Mouse (Mus musculus): ENCODE data around the gene Iqcf6. TPM values are rescaled to one million over a fixed set of nuclear protein-coding genes. Genes with fewer than 3 reads are reported as not detected.

Gene Iqcf6
- total and polyA plus RNA-seq, 2 experiments: not detected

GRCm38 (mm10) chr9:106664856-106665255 lies 38.5 kb downstream of the Iqcf6 start:
- Histone ChIP-seq H3K27me3 (ENCODE audit: control insufficient read depth, insufficient read depth, low read length) (no peaks in the 10 kb centered on the region), H3K36me3 (ENCODE audit: control insufficient read depth, insufficient read depth, low read length) (peaks cover 13% of the 10 kb centered on the region), H3K4me1 (ENCODE audit: control insufficient read depth, insufficient read depth, low read length) (no peaks in the 10 kb centered on the region), H3K9ac (ENCODE audit: low read depth, low read length) (no peak overlapping the region), H3K27ac (replicated peaks; ENCODE audit: insufficient read depth, low read depth, low read length) (no peak overlapping the region), H3K79me2 (ENCODE audit: control insufficient read depth, insufficient read depth, low read length) (no peaks in the 10 kb centered on the region), H3K4me3 (ENCODE audit: insufficient read depth, low read depth, low read length) (no peak overlapping the region)
- no peak for DNase-seq (ENCODE audit: extremely low read depth, low read depth, low spot score)
- TF ChIP-seq CTCF (IDR thresholded peaks at IDR 0.05; ENCODE audit: low read depth, low read length) (no peak), POLR2A (IDR thresholded peaks at IDR 0.05; ENCODE audit: extremely low read depth, insufficient read depth, low read length) (no peak)
- 93% methylated on average over 6 of the region's 6 CpGs for WGBS

DNA sequence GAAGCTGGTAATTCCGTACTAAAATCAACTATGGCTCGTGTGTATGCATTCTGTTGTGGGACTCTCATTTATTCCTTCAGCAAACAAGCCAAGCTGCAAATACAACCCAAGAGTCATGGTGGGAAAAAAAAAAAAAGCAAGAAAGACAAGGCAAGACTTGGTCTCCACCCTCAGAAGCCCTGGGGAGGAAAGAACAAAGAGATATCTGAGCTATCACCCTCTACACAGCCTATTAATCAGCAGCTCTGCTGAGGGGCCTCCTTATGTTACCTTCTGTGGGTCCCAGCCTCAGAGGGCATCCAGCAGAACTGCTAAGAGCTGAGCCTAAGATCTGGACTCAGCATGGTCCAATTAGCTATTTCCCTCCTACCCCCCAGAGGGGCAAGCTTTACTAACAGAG lies 47.5 kb downstream of the Iqcf6 start:
- H3K27ac ChIP-seq (replicated peaks; ENCODE audit: insufficient read depth, low read depth, low read length): no peak overlapping the region
- no peak overlapping the region for H3K4me3 ChIP-seq (ENCODE audit: insufficient read depth, low read depth, low read length)
- peaks cover 20% of the 10 kb centered on the region for H3K36me3 ChIP-seq (ENCODE audit: control insufficient read depth, insufficient read depth, low read length)
- H3K27me3 ChIP-seq (ENCODE audit: control insufficient read depth, insufficient read depth, low read length): no peaks in the 10 kb centered on the region
- H3K79me2 ChIP-seq (ENCODE audit: control insufficient read depth, insufficient read depth, low read length): no peaks in the 10 kb centered on the region; the same call in 1 of the 2 replicates
- no peak for DNase-seq (ENCODE audit: extremely low read depth, low read depth, low spot score)
- peaks cover 6% of the 10 kb centered on the region for H3K4me1 ChIP-seq (ENCODE audit: control insufficient read depth, insufficient read depth, low read length)
- 93% methylated on average over 2 of the region's 2 CpGs for WGBS
- TF ChIP-seq POLR2A (IDR thresholded peaks at IDR 0.05; ENCODE audit: extremely low read depth, insufficient read depth, low read length): no peak
- TF ChIP-seq CTCF (IDR thresholded peaks at IDR 0.05; ENCODE audit: low read depth, low read length): no peak
- no peak overlapping the region for H3K9ac ChIP-seq (ENCODE audit: low read depth, low read length)

DNA sequence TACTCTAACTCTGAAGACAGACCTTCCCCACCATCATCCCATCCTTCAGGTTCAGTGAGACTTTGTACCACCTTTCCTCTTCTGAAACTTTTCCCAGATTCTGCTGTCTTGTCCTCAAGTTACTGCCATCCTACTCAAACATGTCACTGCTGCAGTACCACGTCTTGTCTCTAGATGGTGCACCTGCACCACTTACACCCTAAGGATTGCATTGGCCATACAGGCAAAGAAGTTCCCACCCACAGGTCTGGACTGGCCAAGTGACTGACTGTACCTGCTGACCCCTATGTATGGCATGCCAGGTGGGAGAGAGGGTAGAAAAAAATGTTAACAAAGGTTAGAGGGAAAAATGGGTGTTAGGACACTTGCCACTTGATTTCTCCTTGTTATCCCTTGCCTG lies 49.1 kb downstream of the Iqcf6 start:
- Histone ChIP-seq H3K9ac (ENCODE audit: low read depth, low read length) (no peak overlapping the region), H3K79me2 (ENCODE audit: control insufficient read depth, insufficient read depth, low read length) (no peaks in the 10 kb centered on the region; the same call in 1 of the 2 replicates), H3K4me1 (ENCODE audit: control insufficient read depth, insufficient read depth, low read length) (peaks cover 6% of the 10 kb centered on the region), H3K4me3 (ENCODE audit: insufficient read depth, low read depth, low read length) (no peak overlapping the region), H3K27ac (replicated peaks; ENCODE audit: insufficient read depth, low read depth, low read length) (no peak overlapping the region), H3K36me3 (ENCODE audit: control insufficient read depth, insufficient read depth, low read length) (peaks cover 18% of the 10 kb centered on the region), H3K27me3 (ENCODE audit: control insufficient read depth, insufficient read depth, low read length) (no peaks in the 10 kb centered on the region)
- DNase-seq (ENCODE audit: extremely low read depth, low read depth, low spot score): peak; percentile 66
- 2% methylated on average over 1 of the region's 1 CpGs for WGBS
- TF ChIP-seq POLR2A (IDR thresholded peaks at IDR 0.05; ENCODE audit: extremely low read depth, insufficient read depth, low read length) (no peak), CTCF (IDR thresholded peaks at IDR 0.05; ENCODE audit: low read depth, low read length) (peak; percentile 78)

GRCm38 (mm10) chr9:106675965-106676364 lies 49.6 kb downstream of the Iqcf6 start:
- no peaks in the 10 kb centered on the region for H3K27me3 ChIP-seq (ENCODE audit: control insufficient read depth, insufficient read depth, low read length)
- no peak overlapping the region for H3K9ac ChIP-seq (ENCODE audit: low read depth, low read length)
- H3K36me3 ChIP-seq (ENCODE audit: control insufficient read depth, insufficient read depth, low read length): peaks cover 17% of the 10 kb centered on the region
- H3K4me3 ChIP-seq (ENCODE audit: insufficient read depth, low read depth, low read length): no peak overlapping the region
- H3K4me1 ChIP-seq (ENCODE audit: control insufficient read depth, insufficient read depth, low read length): peaks cover 6% of the 10 kb centered on the region
- WGBS: 77% methylated on average over 9 of the region's 9 CpGs
- no peak for TF ChIP-seq CTCF (IDR thresholded peaks at IDR 0.05; ENCODE audit: low read depth, low read length)
- TF ChIP-seq POLR2A (IDR thresholded peaks at IDR 0.05; ENCODE audit: extremely low read depth, insufficient read depth, low read length): no peak
- DNase-seq (ENCODE audit: extremely low read depth, low read depth, low spot score): no peak
- H3K79me2 ChIP-seq (ENCODE audit: control insufficient read depth, insufficient read depth, low read length): no peaks in the 10 kb centered on the region; the same call in 1 of the 2 replicates
- no peak overlapping the region for H3K27ac ChIP-seq (replicated peaks; ENCODE audit: insufficient read depth, low read depth, low read length)

DNA sequence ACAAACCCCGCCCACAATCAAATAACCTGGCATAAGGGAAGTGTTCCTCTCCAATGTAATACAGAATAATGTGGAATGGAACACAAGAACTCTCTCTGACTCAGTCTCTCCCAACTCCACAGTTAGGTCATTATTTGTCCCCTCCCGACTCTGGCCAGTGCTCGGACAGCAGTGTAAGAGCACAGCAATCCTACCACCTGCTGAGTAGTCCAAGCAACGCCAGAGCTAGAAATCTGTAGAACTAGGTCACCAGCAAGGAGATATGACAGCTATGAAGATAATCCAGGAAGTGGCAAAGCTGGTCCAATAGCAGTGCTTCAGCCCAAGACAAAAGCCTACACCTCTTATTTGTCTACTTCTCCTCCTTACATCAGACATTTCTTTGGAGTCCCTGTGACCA lies 50.2 kb downstream of the Iqcf6 start:
- WGBS: 91% methylated on average over 4 of the region's 4 CpGs
- peaks cover 6% of the 10 kb centered on the region for H3K4me1 ChIP-seq (ENCODE audit: control insufficient read depth, insufficient read depth, low read length)
- no peaks in the 10 kb centered on the region for H3K27me3 ChIP-seq (ENCODE audit: control insufficient read depth, insufficient read depth, low read length)
- no peaks in the 10 kb centered on the region; the same call in 1 of the 2 replicates for H3K79me2 ChIP-seq (ENCODE audit: control insufficient read depth, insufficient read depth, low read length)
- H3K4me3 ChIP-seq (ENCODE audit: insufficient read depth, low read depth, low read length): no peak overlapping the region
- no peak for DNase-seq (ENCODE audit: extremely low read depth, low read depth, low spot score)
- TF ChIP-seq POLR2A (IDR thresholded peaks at IDR 0.05; ENCODE audit: extremely low read depth, insufficient read depth, low read length) (no peak), CTCF (IDR thresholded peaks at IDR 0.05; ENCODE audit: low read depth, low read length) (no peak)
- H3K36me3 ChIP-seq (ENCODE audit: control insufficient read depth, insufficient read depth, low read length): peaks cover 13% of the 10 kb centered on the region; the same call in 1 of the 2 replicates
- no peak overlapping the region for H3K9ac ChIP-seq (ENCODE audit: low read depth, low read length)
- no peak overlapping the region for H3K27ac ChIP-seq (replicated peaks; ENCODE audit: insufficient read depth, low read depth, low read length)

Other genes starting within 250 kb of the Iqcf6 start
- 182 and 210 TPM in 2 replicates for gene Rpl29, start 197.1 kb upstream of the Iqcf6 start, total RNA-seq (2014; rRNA removed)
- 230 and 232 TPM in 2 replicates for gene Rpl29, start 197.1 kb upstream of the Iqcf6 start, polyA plus RNA-seq (2012; rRNA removed)
- gene Acy1, start 188.3 kb upstream of the Iqcf6 start, total RNA-seq (2014; rRNA removed): 65.2 and 76.5 TPM in 2 replicates
- gene Acy1, start 188.3 kb upstream of the Iqcf6 start, polyA plus RNA-seq (2012; rRNA removed): 50.7 and 64.3 TPM in 2 replicates
- 129 and 183 TPM in 2 replicates for gene Abhd14b, start 179.1 kb upstream of the Iqcf6 start, total RNA-seq (2014; rRNA removed)
- gene Abhd14b, start 179.1 kb upstream of the Iqcf6 start, polyA plus RNA-seq (2012; rRNA removed): 402 and 415 TPM in 2 replicates
- gene Abhd14a, start 178.9 kb upstream of the Iqcf6 start, total RNA-seq (2014; rRNA removed): 8.2 and 10.4 TPM in 2 replicates
- gene Abhd14a, start 178.9 kb upstream of the Iqcf6 start, polyA plus RNA-seq (2012; rRNA removed): 22.7 and 24.4 TPM in 2 replicates
- 15.9 and 22.2 TPM in 2 replicates for gene Pcbp4, start 173.3 kb upstream of the Iqcf6 start, total RNA-seq (2014; rRNA removed)
- gene Pcbp4, start 173.3 kb upstream of the Iqcf6 start, polyA plus RNA-seq (2012; rRNA removed): 43.3 and 52.5 TPM in 2 replicates
- not detected in 2 replicates for gene Gpr62, start 160.6 kb upstream of the Iqcf6 start, total RNA-seq (2014; rRNA removed)
- gene Gpr62, start 160.6 kb upstream of the Iqcf6 start, polyA plus RNA-seq (2012; rRNA removed): not detected in 2 replicates
- 7.8 and 9.3 TPM in 2 replicates for gene Rrp9, start 150.6 kb upstream of the Iqcf6 start, total RNA-seq (2014; rRNA removed)
- 12.4 and 16.0 TPM in 2 replicates for gene Rrp9, start 150.6 kb upstream of the Iqcf6 start, polyA plus RNA-seq (2012; rRNA removed)
- 14.0 and 19.4 TPM in 2 replicates for gene Parp3, start 149.6 kb upstream of the Iqcf6 start, total RNA-seq (2014; rRNA removed)
- 23.0 and 23.3 TPM in 2 replicates for gene Parp3, start 149.6 kb upstream of the Iqcf6 start, polyA plus RNA-seq (2012; rRNA removed)
- not detected in 2 replicates for gene Iqcf1, start 126.6 kb upstream of the Iqcf6 start, total RNA-seq (2014; rRNA removed)
- not detected in 2 replicates for gene Iqcf1, start 126.6 kb upstream of the Iqcf6 start, polyA plus RNA-seq (2012; rRNA removed)
- gene Iqcf5, start 112.0 kb upstream of the Iqcf6 start, total RNA-seq (2014; rRNA removed): not detected in 2 replicates
- not detected in 2 replicates for gene Iqcf5, start 112.0 kb upstream of the Iqcf6 start, polyA plus RNA-seq (2012; rRNA removed)
- not detected in 2 replicates for gene Iqcf3, start 65.0 kb upstream of the Iqcf6 start, total RNA-seq (2014; rRNA removed)
- gene Iqcf3, start 65.0 kb upstream of the Iqcf6 start, polyA plus RNA-seq (2012; rRNA removed): not detected in 2 replicates
- gene Iqcf4, start 55.6 kb upstream of the Iqcf6 start, total RNA-seq (2014; rRNA removed): not detected in 2 replicates
- gene Iqcf4, start 55.6 kb upstream of the Iqcf6 start, polyA plus RNA-seq (2012; rRNA removed): not detected in 2 replicates
- gene Grm2, start 29.5 kb downstream of the Iqcf6 start, total RNA-seq (2014; rRNA removed): not detected in 2 replicates
- not detected in 2 replicates for gene Grm2, start 29.5 kb downstream of the Iqcf6 start, polyA plus RNA-seq (2012; rRNA removed)
- 52.6 and 63.1 TPM in 2 replicates for gene Tex264, start 59.3 kb downstream of the Iqcf6 start, total RNA-seq (2014; rRNA removed)
- gene Tex264, start 59.3 kb downstream of the Iqcf6 start, polyA plus RNA-seq (2012; rRNA removed): 147 and 163 TPM in 2 replicates
- gene Rad54l2, start 162.6 kb downstream of the Iqcf6 start, total RNA-seq (2014; rRNA removed): 8.1 and 8.9 TPM in 2 replicates
- gene Rad54l2, start 162.6 kb downstream of the Iqcf6 start, polyA plus RNA-seq (2012; rRNA removed): 16.4 and 21.5 TPM in 2 replicates
- 14.2 and 14.9 TPM in 2 replicates for gene Dcaf1, start 195.3 kb downstream of the Iqcf6 start, total RNA-seq (2014; rRNA removed)
- 7.7 and 12.0 TPM in 2 replicates for gene Dcaf1, start 195.3 kb downstream of the Iqcf6 start, polyA plus RNA-seq (2012; rRNA removed)

All from liver, adult 2 months (tissue).